Mouse (Mus musculus): Measurements from ENCODE around the gene Rpusd1. TPM values are rescaled to one million over a fixed set of nuclear protein-coding genes. Genes with fewer than 3 reads are reported as not detected.
A peak's percentile ranks its signal among the peaks of the same experiment; 100 is the strongest.

Rpusd1 gene
- polyA plus RNA-seq, 1 experiment, result 10.1 TPM

DNA sequence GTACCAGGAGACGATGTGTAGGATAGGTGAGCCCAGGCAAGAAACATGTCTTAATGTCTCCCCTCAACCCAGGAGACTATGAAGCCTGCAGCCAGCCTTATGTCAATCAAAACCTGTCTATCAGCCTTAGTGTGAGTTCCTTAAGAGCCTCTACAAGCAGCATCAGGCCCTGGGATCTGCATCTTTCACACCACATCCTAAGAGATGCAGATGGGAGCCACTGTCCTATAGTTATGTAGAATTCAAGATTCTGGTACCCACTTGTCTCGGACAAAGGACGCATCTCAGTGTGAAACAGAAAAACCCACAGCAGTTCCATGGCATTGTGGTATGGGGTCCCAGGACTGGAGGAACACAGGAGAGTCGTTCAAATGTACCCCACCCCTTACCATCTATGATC is 27.6 kb downstream of the Rpusd1 start:
- Histone ChIP-seq H3K27ac (ENCODE audit: insufficient read depth, low read depth, low read length) (no peak overlapping the region), H3K4me1 (ENCODE audit: control insufficient read depth, insufficient read depth, low read length) (peaks cover 2% of the 10 kb centered on the region; the same call in 1 of the 2 replicates), H3K4me3 (ENCODE audit: insufficient read depth, low read length) (no peak overlapping the region)
- TF ChIP-seq CTCF (IDR thresholded peaks at IDR 0.05; ENCODE audit: low read depth, low read length) (no peak), POLR2A (IDR thresholded peaks at IDR 0.05; ENCODE audit: borderline replicate concordance, low read depth, low read length) (no peak)

DNA sequence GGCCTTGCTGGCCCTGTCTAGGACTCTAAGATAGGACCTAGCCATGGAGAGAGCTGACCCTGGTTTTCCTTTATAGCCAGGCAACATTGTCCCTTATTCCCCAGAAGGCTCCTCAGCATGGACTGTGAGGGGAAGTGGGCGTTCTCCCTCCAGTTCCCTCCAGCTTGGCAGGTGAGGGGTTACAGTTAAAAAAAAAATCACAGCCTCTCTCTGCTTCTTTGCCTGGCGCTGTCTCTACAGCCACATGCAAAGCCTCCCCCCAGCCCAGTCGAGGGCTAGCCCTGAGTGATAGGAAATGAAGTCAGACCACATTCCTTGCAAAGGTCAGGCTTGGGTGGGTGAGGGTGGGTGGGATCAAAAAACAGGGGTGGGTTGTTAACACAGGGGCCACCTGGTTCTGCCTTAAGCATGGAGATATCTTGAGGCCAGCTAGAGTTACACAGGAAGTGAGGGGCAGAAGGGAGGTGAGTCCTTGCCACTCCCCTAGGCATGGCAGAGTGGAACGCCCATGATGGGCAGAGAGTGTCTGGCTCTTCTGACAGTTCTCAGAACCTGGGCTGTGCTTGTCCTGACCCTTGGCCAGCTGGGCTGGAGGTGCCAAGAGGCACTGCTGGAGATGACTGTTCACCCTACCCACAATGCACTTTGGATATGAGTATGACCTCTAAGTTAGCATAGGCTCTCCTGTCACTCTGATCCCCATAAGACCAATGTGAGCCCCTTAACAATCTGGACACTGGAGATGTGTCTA is 28.3 kb downstream of the Rpusd1 start:
- no peak for TF ChIP-seq CTCF (IDR thresholded peaks at IDR 0.05; ENCODE audit: low read depth, low read length)
- TF ChIP-seq POLR2A (IDR thresholded peaks at IDR 0.05; ENCODE audit: borderline replicate concordance, low read depth, low read length), result no peak
- Histone ChIP-seq H3K27ac (ENCODE audit: insufficient read depth, low read depth, low read length) (no peak overlapping the region), H3K4me1 (ENCODE audit: control insufficient read depth, insufficient read depth, low read length) (peaks cover 8% of the 10 kb centered on the region)

DNA sequence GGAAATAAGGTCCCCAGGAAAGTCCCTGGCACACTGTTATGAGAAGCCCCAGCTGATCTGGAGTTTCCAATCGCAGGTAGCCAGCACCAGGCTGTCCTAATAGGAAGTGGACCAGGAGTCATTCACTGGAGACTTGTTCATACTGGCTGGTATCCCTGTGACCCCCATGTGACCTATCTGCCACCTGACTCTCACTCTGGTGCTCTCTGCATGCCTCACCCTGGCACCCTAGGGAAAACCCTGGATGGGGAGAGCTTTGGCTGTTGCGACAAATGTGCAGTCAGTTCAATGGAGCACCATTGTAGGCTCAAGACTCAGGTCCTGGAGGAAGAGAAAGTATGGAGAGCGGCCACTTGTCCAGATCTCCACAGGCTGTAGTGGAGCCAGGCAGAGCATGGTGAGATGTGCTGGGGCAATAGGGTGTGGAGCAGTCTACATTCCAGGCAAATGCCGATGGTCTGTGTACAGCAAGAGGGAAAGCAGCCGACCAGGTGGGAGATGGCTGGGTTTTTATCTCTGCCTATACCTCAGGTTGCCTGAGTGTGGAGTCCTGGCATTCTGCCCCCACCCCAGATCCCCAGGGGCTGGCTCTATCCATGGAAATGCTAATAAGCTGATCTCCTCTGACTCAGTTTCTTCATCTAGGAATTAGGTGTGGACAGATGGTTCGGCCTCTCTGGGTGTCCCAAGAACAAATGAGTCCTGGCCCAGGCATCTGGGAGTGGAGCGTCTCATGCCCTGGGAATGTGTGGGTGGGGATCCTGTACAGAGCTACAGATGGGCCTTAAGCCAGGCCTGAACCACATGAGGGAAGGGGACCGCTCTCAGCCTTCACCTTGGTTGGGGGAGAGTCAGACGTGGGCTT is 29.1 kb downstream of the Rpusd1 start:
- no peak overlapping the region for H3K27ac ChIP-seq (ENCODE audit: insufficient read depth, low read depth, low read length)
- H3K4me3 ChIP-seq (ENCODE audit: insufficient read depth, low read length), result no peak overlapping the region
- peaks cover 13% of the 10 kb centered on the region for H3K4me1 ChIP-seq (ENCODE audit: control insufficient read depth, insufficient read depth, low read length)
- TF ChIP-seq POLR2A (IDR thresholded peaks at IDR 0.05; ENCODE audit: borderline replicate concordance, low read depth, low read length) (no peak), CTCF (IDR thresholded peaks at IDR 0.05; ENCODE audit: low read depth, low read length) (no peak)

More for the DNA sequence above, 28.3 kb downstream of the Rpusd1 start:
- H3K4me3 ChIP-seq (ENCODE audit: insufficient read depth, low read length), result no peak overlapping the region

DNA sequence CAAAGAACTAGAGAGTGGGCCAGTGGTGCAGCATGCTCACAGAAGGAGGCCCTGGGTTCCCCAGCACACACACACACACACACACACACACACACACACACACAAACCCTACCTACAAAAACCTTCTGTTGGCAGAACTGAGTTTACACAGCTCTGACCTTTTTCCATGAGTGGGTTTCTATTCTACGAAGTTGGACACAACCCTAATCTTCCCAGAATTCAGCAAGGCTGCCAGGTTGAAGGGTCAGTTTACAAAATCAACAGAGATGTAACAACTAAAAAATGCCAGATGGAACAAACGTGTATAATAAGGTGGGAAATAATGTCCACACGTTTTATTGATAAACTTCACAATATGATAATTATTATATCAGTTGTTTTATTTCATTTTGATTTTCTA is 30.2 kb downstream of the Rpusd1 start:
- Histone ChIP-seq H3K4me1 (ENCODE audit: control insufficient read depth, insufficient read depth, low read length) (peaks cover 21% of the 10 kb centered on the region), H3K27ac (ENCODE audit: insufficient read depth, low read depth, low read length) (no peak overlapping the region)

DNA sequence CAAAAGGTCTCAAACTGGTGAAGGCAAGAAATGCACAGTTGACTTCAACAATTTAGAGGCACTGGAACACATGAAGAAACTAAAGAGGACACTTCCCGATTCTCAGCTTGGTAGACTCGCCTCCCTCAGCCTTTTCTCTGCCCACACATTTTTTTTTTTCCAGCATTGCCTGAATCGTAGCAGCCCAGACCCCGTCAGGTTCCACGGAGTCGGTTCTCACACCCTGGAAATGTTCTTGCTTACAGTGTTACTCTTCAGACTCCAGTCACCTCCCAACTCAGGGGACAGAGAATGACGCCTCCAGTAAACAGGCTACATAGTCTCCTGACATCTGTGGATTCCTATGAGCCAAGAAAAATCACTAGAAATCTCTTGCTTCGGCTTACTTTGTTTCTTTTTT is 32.7 kb downstream of the Rpusd1 start:
- Histone ChIP-seq H3K27ac (ENCODE audit: insufficient read depth, low read depth, low read length) (no peak overlapping the region), H3K4me1 (ENCODE audit: control insufficient read depth, insufficient read depth, low read length) (peaks cover 21% of the 10 kb centered on the region), H3K4me3 (ENCODE audit: insufficient read depth, low read length) (no peak overlapping the region)
- no peak for TF ChIP-seq POLR2A (IDR thresholded peaks at IDR 0.05; ENCODE audit: borderline replicate concordance, low read depth, low read length)
- no peak for TF ChIP-seq CTCF (IDR thresholded peaks at IDR 0.05; ENCODE audit: low read depth, low read length)

More for the DNA sequence above, 30.2 kb downstream of the Rpusd1 start:
- no peak overlapping the region for H3K4me3 ChIP-seq (ENCODE audit: insufficient read depth, low read length)
- TF ChIP-seq CTCF (IDR thresholded peaks at IDR 0.05; ENCODE audit: low read depth, low read length) (no peak), POLR2A (IDR thresholded peaks at IDR 0.05; ENCODE audit: borderline replicate concordance, low read depth, low read length) (no peak)

DNA sequence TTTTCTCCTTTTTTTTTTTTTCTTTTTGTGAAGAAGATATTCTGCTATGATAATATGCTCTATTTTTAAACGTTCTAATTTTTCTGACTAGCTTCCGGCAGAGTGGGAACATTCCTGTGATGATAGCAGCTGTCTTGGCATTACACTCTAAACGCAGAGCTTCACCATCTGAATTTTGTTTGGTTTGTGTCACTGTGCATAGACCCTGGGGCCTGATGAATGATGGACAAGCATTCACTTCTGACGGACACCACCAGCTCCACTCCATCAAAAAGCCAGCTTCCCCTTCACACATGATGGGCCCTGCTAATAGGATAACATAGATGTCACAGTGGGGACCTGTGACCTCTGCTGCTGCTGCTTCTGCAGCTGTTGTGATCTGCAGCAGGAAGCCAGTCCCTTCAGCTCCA is 34.1 kb downstream of the Rpusd1 start:
- H3K4me1 ChIP-seq (ENCODE audit: control insufficient read depth, insufficient read depth, low read length), result peaks cover 21% of the 10 kb centered on the region
- H3K27ac ChIP-seq (ENCODE audit: insufficient read depth, low read depth, low read length), result peak overlapping the region; percentile 60
- no peak overlapping the region for H3K4me3 ChIP-seq (ENCODE audit: insufficient read depth, low read length)
- no peak for TF ChIP-seq CTCF (IDR thresholded peaks at IDR 0.05; ENCODE audit: low read depth, low read length)
- TF ChIP-seq POLR2A (IDR thresholded peaks at IDR 0.05; ENCODE audit: borderline replicate concordance, low read depth, low read length), result no peak

DNA sequence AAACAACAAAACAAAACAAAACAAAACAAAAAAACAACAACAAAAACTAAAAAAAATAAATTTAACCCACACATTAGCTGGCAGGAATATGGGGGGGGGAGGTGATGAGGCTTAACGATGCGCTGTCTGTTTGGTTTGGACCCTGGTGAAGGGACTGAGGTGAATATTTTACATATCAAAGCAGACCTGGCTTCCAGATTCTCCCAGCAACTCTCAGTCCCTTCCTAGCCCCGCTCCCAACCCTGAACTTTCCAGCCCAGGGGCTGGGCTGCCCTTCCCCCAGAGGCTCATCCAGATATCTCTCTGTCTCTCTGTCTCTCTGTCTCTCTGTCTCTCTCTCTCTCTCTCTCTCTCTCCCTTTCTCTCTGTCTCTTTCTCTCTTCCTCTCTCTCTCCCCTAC is 35.1 kb downstream of the Rpusd1 start:
- no peak overlapping the region for H3K27ac ChIP-seq (ENCODE audit: insufficient read depth, low read depth, low read length)
- H3K4me1 ChIP-seq (ENCODE audit: control insufficient read depth, insufficient read depth, low read length), result peaks cover 21% of the 10 kb centered on the region
- no peak overlapping the region for H3K4me3 ChIP-seq (ENCODE audit: insufficient read depth, low read length)
- no peak for TF ChIP-seq CTCF (IDR thresholded peaks at IDR 0.05; ENCODE audit: low read depth, low read length)
- TF ChIP-seq POLR2A (IDR thresholded peaks at IDR 0.05; ENCODE audit: borderline replicate concordance, low read depth, low read length), result no peak

DNA sequence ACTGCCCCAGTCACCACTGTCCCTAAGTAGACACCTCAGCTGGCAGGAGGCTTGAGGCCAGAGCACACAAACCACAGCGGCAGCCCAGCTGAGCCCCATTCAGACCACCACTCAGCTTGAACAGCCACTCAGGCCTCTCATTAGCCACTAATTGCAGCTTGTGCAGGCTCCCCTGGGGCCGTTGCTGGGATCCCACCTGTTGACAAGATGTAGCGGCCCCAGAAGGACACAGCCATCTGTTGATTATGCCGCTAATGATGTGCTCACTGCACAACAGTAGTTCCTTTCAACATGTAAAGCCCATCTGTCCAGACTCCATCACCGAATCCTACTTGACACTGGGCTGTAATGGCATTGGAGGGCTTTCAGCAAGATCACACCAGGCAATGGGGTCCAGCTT is 38.4 kb downstream of the Rpusd1 start:
- Histone ChIP-seq H3K4me3 (ENCODE audit: insufficient read depth, low read length) (no peak overlapping the region), H3K4me1 (ENCODE audit: control insufficient read depth, insufficient read depth, low read length) (peaks cover 12% of the 10 kb centered on the region), H3K27ac (ENCODE audit: insufficient read depth, low read depth, low read length) (no peak overlapping the region)
- no peak for TF ChIP-seq POLR2A (IDR thresholded peaks at IDR 0.05; ENCODE audit: borderline replicate concordance, low read depth, low read length)
- no peak for TF ChIP-seq CTCF (IDR thresholded peaks at IDR 0.05; ENCODE audit: low read depth, low read length)

DNA sequence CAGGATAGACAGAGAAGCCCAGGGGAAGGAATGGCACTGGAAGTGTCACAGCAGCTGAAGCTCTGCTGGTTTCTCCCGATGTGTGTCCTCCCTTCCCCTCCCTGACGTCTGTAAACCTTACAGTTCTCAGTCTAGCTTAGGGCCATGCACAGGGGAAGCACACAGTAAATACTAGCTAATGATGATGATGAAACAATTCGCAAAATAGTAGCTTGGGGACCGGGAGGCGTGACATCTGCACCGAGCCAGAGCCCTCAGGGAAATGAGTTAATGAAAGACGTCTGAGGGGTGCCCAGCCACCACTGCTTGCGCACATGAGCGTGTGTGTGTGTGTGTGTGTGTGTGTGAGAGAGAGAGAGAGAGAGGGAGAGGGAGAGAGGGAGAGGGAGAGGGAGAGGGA is 41.9 kb downstream of the Rpusd1 start:
- H3K27ac ChIP-seq (ENCODE audit: insufficient read depth, low read depth, low read length), result no peak overlapping the region
- no peaks in the 10 kb centered on the region for H3K4me1 ChIP-seq (ENCODE audit: control insufficient read depth, insufficient read depth, low read length)
- TF ChIP-seq CTCF (IDR thresholded peaks at IDR 0.05; ENCODE audit: low read depth, low read length) (no peak), POLR2A (IDR thresholded peaks at IDR 0.05; ENCODE audit: borderline replicate concordance, low read depth, low read length) (no peak)
- H3K4me3 ChIP-seq (ENCODE audit: insufficient read depth, low read length), result no peak overlapping the region

Data from bone marrow macrophage, adult 2 months (primary cell).